Mouse (Mus musculus) lung, embryonic 16.5 days (tissue): Measurements from ENCODE around the gene Inka2. TPM values are rescaled to one million over a fixed set of nuclear protein-coding genes. Genes with fewer than 3 reads are reported as not detected.
"Not testable (repeated sequence)": the region's sequence is repeated elsewhere in the genome, so short reads cannot be mapped to it uniquely, and the experiment has no call there.

Source experiments
- ATAC-seq: fragments of 200-750 bp; cut with Nextera tagmentation; 2 replicates; pipeline ENCODE4 v1.8.0; 2017; ENCODE audit warnings: low read depth, mild to moderate bottlenecking, moderate library complexity
- H3K27ac ChIP-seq: fragments of 300-500 bp; sonication (generic); 2 replicates; pipeline ENCODE4 v1.5.1; 2014; ENCODE audit warnings: mild to moderate bottlenecking, control low read depth, low read length
- H3K27me3 ChIP-seq: fragments of 300-500 bp; sonication (generic); 2 replicates; pipeline ENCODE4 v1.6.1; 2014; ENCODE audit warnings: low read depth, low read length, mixed read lengths; ENCODE audit not compliant: control insufficient read depth, insufficient read depth
- H3K36me3 ChIP-seq: fragments of 300-500 bp; sonication (generic); 2 replicates; pipeline ENCODE4 v1.6.1; 2014; ENCODE audit warnings: low read length; ENCODE audit not compliant: control insufficient read depth, insufficient read depth
- H3K4me1 ChIP-seq: fragments of 300-500 bp; sonication (generic); replicated peaks from 2 replicates; pipeline ENCODE4 v1.6.1; 2014; ENCODE audit warnings: low read length, mixed read lengths; ENCODE audit not compliant: control insufficient read depth, insufficient read depth
- H3K4me2 ChIP-seq: fragments of 300-500 bp; sonication (generic); 2 replicates; pipeline ENCODE4 v1.6.1; 2014; ENCODE audit warnings: low read depth, low read length, control low read depth
- H3K4me3 ChIP-seq: fragments of 300-500 bp; sonication (generic); 2 replicates; pipeline ENCODE4 v1.5.1; 2014; ENCODE audit warnings: mild to moderate bottlenecking, low read length, control low read depth
- H3K9ac ChIP-seq: fragments of 300-500 bp; sonication (generic); 2 replicates; pipeline ENCODE4 v1.6.1; 2014; ENCODE audit warnings: low read length, control low read depth
- H3K9me3 ChIP-seq: fragments of 300-500 bp; sonication (generic); 2 replicates; pipeline ENCODE4 v1.6.1; 2016; ENCODE audit warnings: low read length; ENCODE audit not compliant: control insufficient read depth
- WGBS: fragments of 180-500 bp; shearing (Covaris S2); extraction: QIAGEN DNeasy Blood & Tissue Kit; methylation state at CpG from one replicate; pipeline ENCODE4 v1.1.7; 2014; 5-methylcytosine and 5-hydroxymethylcytosine counted together
- polyA plus RNA-seq: library from polyadenylated mRNA; unstranded; fragments of >200 nt; fragmentation: Nextera tagmentation; extraction: Ambion mirVana; gene quantifications from 2 replicates; pipeline ENCODE4 v1.2.1, GENCODE M21; 2015

Gene Inka2
- polyA plus RNA-seq, 1 experiment from 2014 or later: 2.5 TPM

DNA sequence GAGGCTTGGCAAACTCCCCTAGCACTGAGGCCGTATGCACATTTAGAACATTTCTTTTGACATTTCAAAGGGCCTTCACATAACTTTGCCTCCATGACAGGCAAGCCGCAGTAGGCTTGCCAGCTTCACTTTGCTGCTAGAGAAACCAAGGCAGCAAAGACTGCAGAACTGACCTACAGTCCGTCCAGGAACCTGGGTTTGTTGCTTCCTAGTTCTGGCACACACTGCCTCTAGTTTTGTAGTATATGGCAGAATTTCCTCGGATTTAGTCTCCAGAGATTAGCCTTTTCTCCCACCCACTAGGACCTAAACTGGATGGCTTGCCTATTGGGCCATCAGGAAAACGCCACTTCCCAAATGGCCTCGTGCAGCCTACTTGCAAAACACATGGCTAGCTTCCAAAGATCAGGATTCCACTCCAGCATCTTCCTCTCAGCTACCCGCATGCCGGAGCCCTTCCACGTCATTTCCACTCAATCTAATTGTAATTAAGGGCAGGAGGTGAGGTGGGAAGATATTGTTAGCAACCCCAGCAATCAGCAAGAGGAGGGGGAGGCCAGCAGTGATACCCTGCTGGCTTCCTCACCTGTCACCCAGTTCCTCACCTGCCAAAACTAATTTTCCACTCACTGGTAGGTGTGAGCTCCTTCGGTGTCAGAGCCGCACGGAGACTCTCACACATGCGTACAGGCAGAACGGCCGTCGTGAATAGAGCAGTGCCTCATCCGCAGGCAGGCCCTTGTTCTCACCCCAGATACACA, 7.8 kb upstream of the Inka2 start:
- no peak overlapping the region for H3K27ac ChIP-seq
- WGBS: 54% methylated on average over 17 of the region's 17 CpGs
- no peak for ATAC-seq
- no peak overlapping the region for H3K4me3 ChIP-seq
- H3K9me3 ChIP-seq: no peaks in the 10 kb centered on the region
- H3K4me1 ChIP-seq: peaks cover 11% of the 10 kb centered on the region
- no peak overlapping the region for H3K9ac ChIP-seq
- peaks cover 2% of the 10 kb centered on the region for H3K27me3 ChIP-seq
- no peaks in the 10 kb centered on the region for H3K36me3 ChIP-seq
- no peak overlapping the region for H3K4me2 ChIP-seq

DNA sequence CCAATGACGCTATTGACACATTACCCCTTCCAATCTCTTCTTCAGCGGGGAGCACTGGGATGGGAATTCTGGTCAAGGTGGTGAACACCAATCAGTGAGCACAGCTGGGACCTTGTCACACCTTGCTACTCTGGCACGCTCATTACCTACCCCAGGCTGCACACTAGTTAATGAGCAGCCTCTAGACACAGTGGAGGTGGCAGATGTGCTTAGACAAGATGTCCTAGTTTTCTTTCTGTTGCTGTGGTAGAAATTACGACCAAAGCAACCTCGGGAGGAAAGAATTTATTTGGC, 7.3 kb upstream of the Inka2 start:
- ATAC-seq: no peak
- WGBS: 72% methylated on average over 5 of the region's 5 CpGs
- no peak overlapping the region for H3K27ac ChIP-seq

DNA sequence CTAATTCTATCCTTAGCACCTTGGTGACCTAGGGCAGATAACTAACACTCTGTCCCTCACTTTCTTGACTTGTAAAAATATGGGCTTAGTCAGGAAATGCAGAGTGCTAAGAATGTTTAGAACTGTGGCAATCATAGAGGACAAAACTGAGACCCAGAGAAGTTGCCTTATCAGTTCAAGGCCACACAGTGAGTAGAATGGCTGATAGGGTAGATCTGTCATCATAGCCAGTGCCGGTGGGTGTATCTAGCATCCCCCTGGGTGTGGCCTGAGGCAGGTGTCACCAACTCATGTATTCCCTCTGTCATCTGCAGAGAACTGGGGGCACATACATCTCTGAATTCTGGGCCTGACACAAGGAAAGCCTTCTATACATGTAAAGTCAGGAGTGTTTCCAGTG, 6.1 kb upstream of the Inka2 start:
- Histone ChIP-seq H3K9me3 (no peaks in the 10 kb centered on the region), H3K4me3 (no peak overlapping the region), H3K36me3 (no peaks in the 10 kb centered on the region), H3K27ac (no peak overlapping the region), H3K27me3 (no peaks in the 10 kb centered on the region; the same call in 1 of the 2 replicates), H3K4me2 (no peak overlapping the region), H3K9ac (no peak overlapping the region), H3K4me1 (peaks cover 11% of the 10 kb centered on the region)
- no peak for ATAC-seq
- WGBS: 43% methylated on average over 1 of the region's 1 CpGs

More for the DNA sequence above, 7.3 kb upstream of the Inka2 start:
- Histone ChIP-seq H3K4me1 (peaks cover 11% of the 10 kb centered on the region), H3K27me3 (peaks cover 2% of the 10 kb centered on the region), H3K36me3 (no peaks in the 10 kb centered on the region), H3K9me3 (no peaks in the 10 kb centered on the region), H3K9ac (no peak overlapping the region), H3K4me3 (no peak overlapping the region), H3K4me2 (no peak overlapping the region)

DNA sequence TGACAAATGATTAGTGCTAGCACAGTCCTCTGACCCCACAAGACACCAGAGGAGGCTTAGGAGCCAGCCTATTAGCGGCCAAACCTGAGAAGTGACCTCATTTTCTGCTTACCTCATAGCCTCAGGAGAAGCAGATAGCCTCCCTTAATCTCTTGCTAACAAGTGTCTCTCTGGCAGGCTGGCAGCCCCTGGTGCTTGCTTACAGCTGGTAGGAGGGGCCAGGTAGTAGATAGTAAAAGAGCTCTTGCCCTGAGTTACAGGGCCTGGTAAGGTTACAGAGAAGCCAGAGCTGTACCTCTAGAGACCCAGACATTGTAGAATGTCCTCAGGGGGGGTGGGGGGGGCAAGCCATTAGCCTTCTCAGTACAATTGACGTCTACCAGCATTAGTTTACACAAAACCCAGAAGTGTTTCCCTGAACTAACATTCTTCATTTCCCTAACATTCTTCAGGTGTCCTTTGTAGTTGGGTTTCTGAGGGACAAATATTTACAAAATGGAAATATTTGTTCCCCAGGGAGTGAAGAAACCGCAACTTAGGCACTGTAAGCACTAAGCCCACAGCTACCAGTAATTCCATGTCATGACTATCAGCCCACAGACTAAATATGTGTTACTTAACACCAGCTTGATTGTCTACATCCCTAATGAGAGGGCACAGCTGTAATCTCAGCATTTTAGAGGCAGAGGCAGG, 5.0 kb upstream of the Inka2 start:
- WGBS: 28% methylated on average over 3 of the region's 3 CpGs
- Histone ChIP-seq H3K36me3 (no peaks in the 10 kb centered on the region), H3K4me2 (no peak overlapping the region), H3K9me3 (no peaks in the 10 kb centered on the region), H3K4me1 (peaks cover 14% of the 10 kb centered on the region), H3K27ac (no peak overlapping the region), H3K9ac (no peak overlapping the region), H3K4me3 (no peak overlapping the region), H3K27me3 (no peaks in the 10 kb centered on the region)
- peak; percentile 37 for ATAC-seq

DNA sequence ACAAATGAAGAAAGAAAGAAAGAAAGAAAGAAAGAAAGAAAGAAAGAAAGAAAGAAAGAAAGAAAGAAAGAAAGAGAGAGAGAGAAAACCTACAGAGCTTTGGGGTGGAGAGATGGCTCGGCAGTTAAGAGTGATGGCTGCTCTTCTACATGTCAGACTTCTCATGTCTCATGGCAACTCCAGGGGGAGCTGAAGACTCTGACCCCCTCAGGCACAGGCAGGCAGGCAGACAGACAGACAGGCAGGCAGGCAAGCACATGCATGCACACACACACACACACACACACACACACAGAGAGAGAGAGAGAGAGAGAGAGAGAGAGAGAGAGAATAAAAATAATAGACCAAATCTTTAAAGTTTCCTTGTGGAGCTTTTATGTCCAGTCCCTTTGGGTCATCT, 3.6 kb upstream of the Inka2 start:
- H3K27ac ChIP-seq: not testable (repeated sequence)
- WGBS: 18% methylated on average over 1 of the region's 1 CpGs

DNA sequence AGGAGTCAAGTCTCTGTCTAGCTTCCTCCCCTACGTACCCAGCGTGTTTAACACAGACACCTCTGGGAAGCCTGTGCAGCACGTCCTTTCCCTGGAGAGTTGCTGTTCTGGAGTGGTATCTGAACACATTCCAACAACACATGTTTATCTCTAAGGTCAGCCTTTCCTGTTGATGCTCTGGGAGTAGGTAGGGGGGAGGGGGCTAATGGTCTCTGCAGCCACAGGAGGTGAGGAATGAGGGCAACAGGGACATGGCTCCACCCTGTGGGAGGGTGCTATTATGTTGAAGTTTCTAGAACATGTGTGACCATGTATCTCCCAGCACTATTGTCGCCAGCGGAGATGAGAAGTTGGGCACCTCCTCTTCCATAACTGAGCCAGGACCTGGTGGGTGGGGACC, 3.0 kb upstream of the Inka2 start:
- no peaks in the 10 kb centered on the region for H3K27me3 ChIP-seq
- no peak overlapping the region for H3K4me2 ChIP-seq
- peaks cover 29% of the 10 kb centered on the region for H3K4me1 ChIP-seq
- no peak overlapping the region for H3K9ac ChIP-seq
- no peak overlapping the region for H3K4me3 ChIP-seq
- H3K36me3 ChIP-seq: no peaks in the 10 kb centered on the region
- H3K27ac ChIP-seq: no peak overlapping the region
- WGBS: 41% methylated on average over 5 of the region's 5 CpGs
- H3K9me3 ChIP-seq: no peaks in the 10 kb centered on the region
- ATAC-seq: no peak

More for the DNA sequence above, 3.6 kb upstream of the Inka2 start:
- not testable (repeated sequence) for ATAC-seq, H3K4me2 ChIP-seq, H3K9me3 ChIP-seq, H3K4me3 ChIP-seq, H3K9ac ChIP-seq, H3K36me3 ChIP-seq, H3K27me3 ChIP-seq
- H3K4me1 ChIP-seq: peaks cover 23% of the 10 kb centered on the region

DNA sequence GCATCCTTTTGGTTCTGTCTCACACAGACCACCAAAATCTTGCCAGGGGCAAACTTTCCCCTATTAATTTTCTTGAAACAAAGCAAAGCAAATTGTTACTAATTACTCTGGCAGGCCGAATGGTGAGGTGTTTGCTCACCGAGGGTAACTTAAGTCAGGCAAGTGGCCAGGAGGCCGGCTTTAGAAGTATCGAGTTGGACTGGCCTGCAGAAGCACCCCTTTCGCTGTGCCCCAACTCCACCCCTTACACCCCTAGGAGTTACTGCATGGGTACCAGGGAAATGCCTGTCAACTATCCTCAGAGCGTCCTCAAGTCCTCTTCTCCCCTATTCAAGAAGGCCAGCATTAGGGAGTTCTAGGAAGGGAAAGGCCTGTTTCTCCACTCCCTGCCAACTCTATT, 828 bp upstream of the Inka2 start:
- Histone ChIP-seq H3K36me3 (no peaks in the 10 kb centered on the region), H3K27ac (peak overlapping the region; percentile 19; the same call in 1 of the 2 replicates), H3K4me1 (peaks cover 39% of the 10 kb centered on the region), H3K9ac (0 out of 2 replicates have a peak overlapping the region, but pooled peaks have one; percentile 14), H3K27me3 (no peaks in the 10 kb centered on the region), H3K4me3 (no peak overlapping the region), H3K4me2 (peak overlapping the region; percentile 99), H3K9me3 (no peaks in the 10 kb centered on the region)
- ATAC-seq: no peak
- 51% methylated on average over 6 of the region's 6 CpGs for WGBS

DNA sequence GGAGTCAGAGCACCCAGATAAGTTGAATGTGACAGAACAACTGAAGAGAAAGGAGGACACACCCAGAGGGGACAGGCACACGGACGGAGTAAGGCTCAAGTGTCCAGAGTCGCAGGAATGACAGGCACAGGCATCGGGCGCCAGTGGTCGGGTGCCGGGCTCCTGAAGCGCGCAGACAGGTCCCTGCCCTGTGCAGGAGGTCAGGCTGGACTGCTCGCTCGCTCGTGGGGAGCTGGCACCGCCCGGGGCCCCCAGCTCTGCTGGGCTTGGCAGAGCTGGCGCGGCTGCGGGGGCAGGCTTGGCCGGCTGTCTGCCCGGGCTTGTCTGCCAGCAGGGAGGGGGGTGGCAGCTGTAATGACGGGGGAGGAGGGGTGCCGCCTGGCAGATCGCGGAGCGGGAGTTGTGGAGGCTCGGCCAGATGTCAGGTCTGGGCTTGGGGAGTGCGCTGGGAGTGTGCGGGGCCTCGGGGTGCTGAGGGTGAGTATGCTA, 706 bp downstream of the Inka2 start:
- H3K27me3 ChIP-seq: no peaks in the 10 kb centered on the region
- WGBS: under 1% methylated on average over 28 of the region's 28 CpGs
- H3K4me1 ChIP-seq: peaks cover 36% of the 10 kb centered on the region
- H3K4me2 ChIP-seq: peak overlapping the region; percentile 99
- H3K9ac ChIP-seq: peak overlapping the region; percentile 71
- peak overlapping the region; percentile 62 for H3K27ac ChIP-seq
- H3K36me3 ChIP-seq: no peaks in the 10 kb centered on the region
- no peaks in the 10 kb centered on the region for H3K9me3 ChIP-seq
- ATAC-seq: peak; percentile 34
- H3K4me3 ChIP-seq: peak overlapping the region; percentile 63

DNA sequence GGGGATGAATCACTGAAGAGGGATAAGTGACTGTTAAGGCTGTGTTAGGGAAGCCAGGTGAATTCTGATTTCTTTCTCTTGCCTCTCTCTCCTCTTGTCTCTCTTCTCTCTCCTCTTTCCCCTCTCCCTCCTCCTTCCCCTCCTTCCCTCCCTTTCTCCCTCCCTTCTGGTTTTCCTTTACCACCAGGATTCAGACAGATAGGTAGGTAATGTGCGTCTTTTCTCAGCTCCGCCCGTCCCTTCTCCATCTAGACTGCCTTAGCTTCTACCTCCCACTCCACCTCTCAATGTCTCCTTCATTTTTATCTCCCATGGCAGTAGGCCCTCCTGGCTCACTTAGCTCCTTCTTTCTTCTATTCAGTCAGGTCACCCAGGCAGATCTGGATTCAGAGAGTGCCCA, 1.2 kb downstream of the Inka2 start:
- H3K27ac ChIP-seq: peak overlapping the region; percentile 62; the same call in 1 of the 2 replicates
- WGBS: 39% methylated on average over 3 of the region's 3 CpGs

More for the DNA sequence above, 1.2 kb downstream of the Inka2 start:
- no peaks in the 10 kb centered on the region for H3K27me3 ChIP-seq
- H3K9ac ChIP-seq: peak overlapping the region; percentile 71
- H3K4me2 ChIP-seq: peak overlapping the region; percentile 99
- no peaks in the 10 kb centered on the region for H3K9me3 ChIP-seq
- peaks cover 38% of the 10 kb centered on the region for H3K4me1 ChIP-seq
- ATAC-seq: no peak
- peak overlapping the region; percentile 63 for H3K4me3 ChIP-seq
- H3K36me3 ChIP-seq: no peaks in the 10 kb centered on the region
